Mouse (Mus musculus): ENCODE results near the gene Olfr1211.

The Olfr1211 gene

DNA sequence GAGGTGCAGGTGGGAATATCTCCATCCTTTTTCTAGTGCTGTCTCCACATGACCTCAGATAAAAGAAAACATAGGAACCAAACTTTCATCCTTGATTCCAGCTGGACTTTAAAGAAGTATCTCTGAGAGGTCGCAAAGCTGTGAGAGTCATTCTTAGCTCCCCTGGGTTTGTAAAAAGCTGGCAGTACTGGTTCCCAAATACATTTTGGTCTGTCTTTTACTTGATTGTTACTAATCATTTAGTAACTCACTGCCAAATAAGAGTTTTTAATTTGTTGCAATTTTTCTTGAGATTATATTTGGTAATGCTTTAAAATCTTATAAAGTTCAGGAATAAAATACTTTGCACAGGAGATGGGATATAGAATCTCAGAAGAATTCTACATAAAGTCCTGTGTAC lies at the start of gene Olfr1211:
Gene Olfr1211 (minus strand): TSS at position 101 of the 400 bp plus-strand sequence.
- DNase-seq (ENCODE audit: low spot score in 2 of 2): no peak

DNA sequence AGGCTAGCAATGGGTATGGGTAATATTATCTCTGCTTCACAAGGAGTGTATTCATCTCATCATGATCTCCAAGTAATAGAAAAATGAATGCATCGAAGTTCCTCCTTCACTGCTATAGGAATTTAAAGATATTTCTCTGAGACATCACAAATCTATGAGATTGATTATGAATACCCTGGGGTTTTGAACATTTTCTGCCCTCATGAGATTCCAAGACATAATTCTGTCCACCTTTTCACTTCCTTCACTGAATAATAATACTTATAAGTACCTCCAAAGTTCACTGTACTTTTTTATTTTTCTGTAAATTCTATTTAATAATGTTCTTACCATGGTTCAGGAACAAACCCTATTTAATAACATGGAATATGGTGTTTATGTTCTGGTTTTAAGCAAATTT lies 42.3 kb upstream of the Olfr1211 start, which contains the start of gene Gm13762:
Gene Gm13762 (minus strand): TSS at position 101 of the 400 bp plus-strand sequence.
- no peak for DNase-seq (ENCODE audit: low spot score in 2 of 2)

DNA sequence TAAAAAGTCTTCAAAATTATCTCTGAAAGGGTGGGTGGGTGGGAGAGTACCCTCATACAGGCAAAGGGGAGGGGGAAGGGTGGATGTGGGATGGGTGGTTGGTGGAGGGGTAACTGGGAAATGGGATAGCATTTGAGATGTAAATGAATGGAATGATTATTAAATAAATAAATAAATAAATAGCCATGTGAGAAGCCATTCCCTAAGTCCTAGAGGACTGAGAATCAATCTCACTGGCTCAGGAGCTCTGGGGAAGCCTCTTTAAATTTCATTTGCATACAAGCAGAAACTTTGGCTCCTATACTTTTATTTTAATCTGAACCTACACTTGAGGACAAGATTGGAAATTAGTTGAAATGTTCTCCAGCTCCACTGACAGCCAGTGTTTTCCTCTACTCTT lies 15.8 kb upstream of the Olfr1211 start, which contains the start of gene Olfr1212:
Gene Olfr1212 (plus strand): TSS at position 301 of the 400 bp plus-strand sequence.
- no peak for DNase-seq (ENCODE audit: low spot score in 2 of 2)

DNA sequence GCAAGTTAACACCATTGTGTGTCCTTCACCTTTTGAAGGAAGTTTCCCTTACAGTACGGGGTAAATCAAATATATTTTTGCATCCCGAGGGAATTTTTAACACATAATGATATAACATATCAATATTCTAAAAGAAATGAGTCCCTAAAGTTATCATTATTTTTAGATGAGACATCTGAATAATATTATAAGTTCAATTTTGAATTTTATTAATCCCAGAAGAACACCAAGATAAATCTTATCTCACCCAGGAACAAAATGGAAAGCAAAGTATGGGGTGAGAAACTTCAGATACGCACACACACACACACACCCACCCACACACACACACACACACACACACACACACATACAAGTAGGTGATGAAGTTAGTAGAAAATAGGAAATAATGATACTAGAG lies 22.9 kb downstream of the Olfr1211 start, which contains the start of gene Olfr1209:
Gene Olfr1209 (minus strand): TSS at position 101 of the 400 bp plus-strand sequence.
- DNase-seq (ENCODE audit: low spot score in 2 of 2): no peak

DNA sequence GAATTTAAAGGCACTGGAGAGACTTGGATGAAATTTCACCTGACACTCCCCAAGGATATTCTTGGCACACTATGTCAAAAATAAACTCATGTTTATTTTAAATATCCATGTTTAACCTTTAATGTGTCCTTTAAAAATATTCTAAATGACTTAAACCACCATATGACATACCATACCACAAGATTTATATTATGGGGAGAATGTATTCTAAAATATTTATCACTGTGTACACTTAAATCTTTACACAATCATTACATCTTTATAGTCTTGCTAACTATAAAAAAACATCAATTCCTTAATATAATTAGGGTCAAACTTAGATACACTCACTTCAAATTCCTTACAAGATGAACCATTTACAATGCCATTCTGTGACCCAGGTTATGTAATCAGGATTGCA lies 35.7 kb downstream of the Olfr1211 start, which contains the start of gene Olfr1208:
Gene Olfr1208 (minus strand): TSS at position 101 of the 400 bp plus-strand sequence.
- no peak for DNase-seq (ENCODE audit: low spot score in 2 of 2)
